Mouse (Mus musculus) midbrain, embryonic 12.5 days (tissue): ENCODE measurements at regions not wholly inside any gene's neighbourhood (a gene's known extent, or its start where the extent isn't known, plus 50 kb on each side); places are given as distances from the start of the nearest gene placed in this dataset.
"Not testable (repeated sequence)": the region's sequence is repeated elsewhere in the genome, so short reads cannot be mapped to it uniquely, and the experiment has no call there.

Experiments
- ATAC-seq: fragments of 200-750 bp; cut with Nextera tagmentation; 2 replicates; pipeline ENCODE4 v1.8.0; 2017; ENCODE audit warnings: low read depth, moderate TSS enrichment, moderate library complexity; ENCODE audit not compliant: low FRiP score
- H3K27ac ChIP-seq: fragments of 300-500 bp; sonication (generic); replicated peaks from 2 replicates; pipeline ENCODE4 v1.5.1; 2016; ENCODE audit warnings: mild to moderate bottlenecking
- H3K27me3 ChIP-seq: fragments of 300-500 bp; sonication (generic); 2 replicates; pipeline ENCODE4 v1.6.1; 2016; ENCODE audit warnings: mild to moderate bottlenecking
- H3K36me3 ChIP-seq: fragments of 300-500 bp; sonication (generic); 2 replicates; pipeline ENCODE4 v1.6.1; 2016
- H3K4me1 ChIP-seq: fragments of 300-500 bp; sonication (generic); 2 replicates; pipeline ENCODE4 v1.6.1; 2016
- H3K4me2 ChIP-seq: fragments of 300-500 bp; sonication (generic); replicated peaks from 2 replicates; pipeline ENCODE4 v1.6.1; 2016; ENCODE audit warnings: mild to moderate bottlenecking, moderate library complexity
- H3K4me3 ChIP-seq: fragments of 300-500 bp; sonication (generic); 2 replicates; pipeline ENCODE4 v1.5.1; 2016; ENCODE audit warnings: mild to moderate bottlenecking
- H3K9ac ChIP-seq: fragments of 300-500 bp; sonication (generic); replicated peaks from 2 replicates; pipeline ENCODE4 v1.6.1; 2016; ENCODE audit warnings: mild to moderate bottlenecking, moderate library complexity
- H3K9me3 ChIP-seq: fragments of 300-500 bp; sonication (generic); 2 replicates; pipeline ENCODE4 v1.6.1; 2016; ENCODE audit warnings: mild to moderate bottlenecking
- WGBS: fragments of 180-500 bp; shearing (Covaris S2); methylation state at CpG from one replicate; pipeline ENCODE4 v1.1.7; 2016; 5-methylcytosine and 5-hydroxymethylcytosine counted together

DNA sequence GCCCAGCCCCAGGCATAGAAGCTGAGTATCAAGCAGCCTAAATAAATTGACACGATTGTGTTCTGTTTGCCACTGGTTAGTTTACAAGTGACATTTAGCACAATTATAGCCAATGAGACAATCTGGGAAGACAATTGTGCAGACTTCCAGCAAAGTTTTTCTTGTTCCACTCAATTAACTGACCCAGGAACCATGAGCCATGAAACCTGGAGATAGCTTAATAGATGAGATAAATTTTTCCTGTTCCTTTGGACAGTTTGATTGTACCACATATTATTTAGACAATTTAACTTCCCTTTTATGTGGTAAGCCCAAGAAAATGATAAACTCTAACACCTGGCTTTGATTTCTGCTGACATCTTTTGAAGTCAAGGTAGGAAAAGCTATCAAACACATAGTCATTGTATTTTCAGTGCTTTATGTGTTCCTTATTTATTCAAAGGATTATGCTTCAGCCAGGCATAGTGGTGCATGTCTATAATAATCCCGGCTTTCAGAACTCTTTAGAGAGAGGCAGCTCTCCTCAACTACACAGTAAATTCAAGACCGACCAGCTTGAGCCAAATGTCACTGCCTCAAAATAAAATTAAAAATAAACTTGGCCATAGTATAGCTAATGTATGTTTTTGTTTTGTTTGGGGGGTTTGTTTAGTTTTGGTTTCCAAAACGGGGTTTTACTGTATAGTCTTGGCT is 1406.2 kb upstream of the 1700008P02Rik start:
- Histone ChIP-seq H3K27me3 (no peaks in the 10 kb centered on the region), H3K4me3 (no peak overlapping the region), H3K4me1 (no peaks in the 10 kb centered on the region), H3K4me2 (no peak overlapping the region), H3K9ac (no peak overlapping the region), H3K9me3 (no peaks in the 10 kb centered on the region), H3K36me3 (no peaks in the 10 kb centered on the region), H3K27ac (no peak overlapping the region)
- WGBS: 73% methylated on average over 4 of the region's 4 CpGs
- ATAC-seq: no peak

GRCm38 (mm10) chr3:8022654-8023053 is 1402.4 kb upstream of the 1700008P02Rik start:
- no peak for ATAC-seq
- no peak overlapping the region for H3K27ac ChIP-seq
- no peak overlapping the region for H3K9ac ChIP-seq
- peaks cover 9% of the 10 kb centered on the region; the same call in 1 of the 2 replicates for H3K9me3 ChIP-seq
- H3K4me1 ChIP-seq: no peaks in the 10 kb centered on the region
- H3K27me3 ChIP-seq: no peaks in the 10 kb centered on the region
- H3K4me2 ChIP-seq: no peak overlapping the region
- WGBS: 91% methylated on average over 10 of the region's 10 CpGs
- no peak overlapping the region for H3K4me3 ChIP-seq
- no peaks in the 10 kb centered on the region for H3K36me3 ChIP-seq

GRCm38 (mm10) chr3:8017489-8017888 is 1397.2 kb upstream of the 1700008P02Rik start:
- Histone ChIP-seq H3K27me3 (no peaks in the 10 kb centered on the region), H3K4me2 (no peak overlapping the region), H3K4me3 (no peak overlapping the region), H3K9me3 (peaks cover 9% of the 10 kb centered on the region; the same call in 1 of the 2 replicates), H3K4me1 (peaks cover 3% of the 10 kb centered on the region; the same call in 1 of the 2 replicates), H3K36me3 (no peaks in the 10 kb centered on the region), H3K9ac (no peak overlapping the region), H3K27ac (peak overlapping the region; percentile 56)
- 0 out of 2 replicates have a peak, but pooled peaks have one; percentile 35 for ATAC-seq
- WGBS: 80% methylated on average over 3 of the region's 3 CpGs

- H3K4me3 ChIP-seq: no peak overlapping the region
- H3K9ac ChIP-seq: no peak overlapping the region
- no peaks in the 10 kb centered on the region for H3K27me3 ChIP-seq
- no peak overlapping the region for H3K4me2 ChIP-seq
- peak; percentile 89 for ATAC-seq
- no peaks in the 10 kb centered on the region for H3K36me3 ChIP-seq
- H3K4me1 ChIP-seq: peaks cover 3% of the 10 kb centered on the region; the same call in 1 of the 2 replicates
- H3K27ac ChIP-seq: peak overlapping the region; percentile 61
- peaks cover 9% of the 10 kb centered on the region; the same call in 1 of the 2 replicates for H3K9me3 ChIP-seq
These were observed 1396.7 kb upstream of the 1700008P02Rik start for GRCm38 (mm10) chr3:8016945-8017344.

DNA sequence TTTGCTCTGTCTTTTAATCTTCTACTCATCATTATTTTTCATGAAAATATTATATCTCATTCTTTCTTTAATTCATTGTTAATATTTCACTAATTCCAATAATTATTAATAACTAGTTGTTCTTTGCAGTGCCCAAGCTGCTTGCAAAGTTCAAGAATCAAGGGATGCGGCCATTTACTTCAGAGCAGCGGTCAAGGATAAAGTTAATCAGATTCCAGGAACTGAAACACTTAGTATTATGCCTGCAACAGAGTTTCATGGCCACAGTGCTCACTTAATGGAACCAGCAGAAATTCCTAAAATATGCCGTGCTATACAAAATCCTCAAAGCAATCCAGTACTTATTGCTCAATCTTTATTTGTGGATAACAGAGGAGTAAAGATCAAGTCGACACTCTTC is 1389.7 kb upstream of the 1700008P02Rik start:
- 87% methylated on average over 4 of the region's 4 CpGs for WGBS
- ATAC-seq: no peak

GRCm38 (mm10) chr3:8006708-8007395 is 1386.6 kb upstream of the 1700008P02Rik start:
- Histone ChIP-seq H3K36me3 (no peaks in the 10 kb centered on the region), H3K9me3 (no peaks in the 10 kb centered on the region), H3K27me3 (no peaks in the 10 kb centered on the region), H3K4me3 (no peak overlapping the region), H3K4me2 (no peak overlapping the region), H3K9ac (no peak overlapping the region), H3K4me1 (no peaks in the 10 kb centered on the region), H3K27ac (no peak overlapping the region)
- 87% methylated on average over 10 of the region's 10 CpGs for WGBS
- ATAC-seq: no peak

More for the DNA sequence above, 1389.7 kb upstream of the 1700008P02Rik start:
- H3K4me3 ChIP-seq: no peak overlapping the region
- no peaks in the 10 kb centered on the region for H3K27me3 ChIP-seq
- H3K4me2 ChIP-seq: no peak overlapping the region
- no peaks in the 10 kb centered on the region for H3K4me1 ChIP-seq
- H3K9ac ChIP-seq: no peak overlapping the region
- no peaks in the 10 kb centered on the region for H3K9me3 ChIP-seq
- no peak overlapping the region for H3K27ac ChIP-seq
- no peaks in the 10 kb centered on the region for H3K36me3 ChIP-seq

DNA sequence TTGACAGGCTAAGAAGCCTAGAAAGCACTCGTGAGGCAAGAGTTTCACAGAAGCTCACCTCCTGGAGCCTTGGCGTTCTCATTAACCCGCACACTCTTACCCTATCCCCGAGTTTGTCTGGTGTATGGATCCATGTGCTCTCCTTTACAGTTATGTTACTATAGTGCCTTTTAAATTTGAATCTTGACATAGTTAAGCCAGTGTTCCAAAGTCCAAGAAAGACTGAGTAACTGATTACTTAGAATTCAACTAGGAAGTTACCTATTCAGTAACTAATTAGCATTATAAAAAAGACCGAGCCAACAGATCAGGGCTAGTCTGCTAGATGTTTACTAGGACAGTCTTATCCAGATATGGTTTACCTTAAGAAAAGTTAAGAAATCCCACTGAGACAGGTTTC is 1386.0 kb upstream of the 1700008P02Rik start:
- WGBS: 80% methylated on average over 5 of the region's 5 CpGs
- H3K36me3 ChIP-seq: no peaks in the 10 kb centered on the region
- H3K9me3 ChIP-seq: no peaks in the 10 kb centered on the region

GRCm38 (mm10) chr3:8005684-8006083 is 1385.4 kb upstream of the 1700008P02Rik start:
- H3K4me2 ChIP-seq, H3K4me3 ChIP-seq, H3K4me1 ChIP-seq, H3K36me3 ChIP-seq, H3K27me3 ChIP-seq, ATAC-seq, H3K9ac ChIP-seq, H3K9me3 ChIP-seq, H3K27ac ChIP-seq: not testable (repeated sequence)
- WGBS: 80% methylated on average over 2 of the region's 2 CpGs

More for the DNA sequence above, 1386.0 kb upstream of the 1700008P02Rik start:
- no peak overlapping the region for H3K9ac ChIP-seq
- no peak for ATAC-seq
- H3K4me2 ChIP-seq: no peak overlapping the region
- H3K27ac ChIP-seq: no peak overlapping the region
- no peaks in the 10 kb centered on the region for H3K4me1 ChIP-seq
- no peaks in the 10 kb centered on the region for H3K27me3 ChIP-seq
- no peak overlapping the region for H3K4me3 ChIP-seq

DNA sequence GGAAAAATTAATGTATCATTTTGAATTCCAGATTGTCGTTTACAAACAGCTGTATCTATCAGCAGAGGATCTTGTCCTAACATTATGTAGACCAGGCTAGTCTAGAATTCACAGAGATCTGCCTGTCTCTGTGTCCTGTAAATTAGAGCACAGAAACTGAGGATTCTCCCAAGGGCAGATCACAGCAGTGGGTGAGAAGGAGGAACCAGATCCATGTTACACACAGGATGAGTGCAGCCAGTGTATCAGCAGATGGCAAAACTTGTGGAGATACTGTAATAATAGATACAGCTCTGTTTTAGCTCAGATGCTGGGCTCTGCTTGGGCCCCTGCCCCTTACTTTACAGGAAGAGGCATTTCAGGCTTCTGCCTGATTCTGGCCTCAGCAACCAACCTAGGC is 1384.0 kb upstream of the 1700008P02Rik start:
- H3K9me3 ChIP-seq: no peaks in the 10 kb centered on the region
- H3K36me3 ChIP-seq: no peaks in the 10 kb centered on the region
- H3K4me2 ChIP-seq: no peak overlapping the region
- WGBS: 89% methylated on average over 1 of the region's 1 CpGs
- no peaks in the 10 kb centered on the region for H3K27me3 ChIP-seq
- no peak overlapping the region for H3K9ac ChIP-seq
- no peak overlapping the region for H3K27ac ChIP-seq
- no peaks in the 10 kb centered on the region for H3K4me1 ChIP-seq
- ATAC-seq: no peak
- H3K4me3 ChIP-seq: no peak overlapping the region

- 89% methylated on average over 4 of the region's 4 CpGs for WGBS
- Histone ChIP-seq H3K4me2 (no peak overlapping the region), H3K9me3 (no peaks in the 10 kb centered on the region), H3K4me3 (no peak overlapping the region), H3K9ac (no peak overlapping the region), H3K27me3 (no peaks in the 10 kb centered on the region), H3K36me3 (no peaks in the 10 kb centered on the region), H3K4me1 (no peaks in the 10 kb centered on the region), H3K27ac (no peak overlapping the region)
- no peak for ATAC-seq
These were observed 1380.8 kb upstream of the 1700008P02Rik start for GRCm38 (mm10) chr3:8001027-8001426.

DNA sequence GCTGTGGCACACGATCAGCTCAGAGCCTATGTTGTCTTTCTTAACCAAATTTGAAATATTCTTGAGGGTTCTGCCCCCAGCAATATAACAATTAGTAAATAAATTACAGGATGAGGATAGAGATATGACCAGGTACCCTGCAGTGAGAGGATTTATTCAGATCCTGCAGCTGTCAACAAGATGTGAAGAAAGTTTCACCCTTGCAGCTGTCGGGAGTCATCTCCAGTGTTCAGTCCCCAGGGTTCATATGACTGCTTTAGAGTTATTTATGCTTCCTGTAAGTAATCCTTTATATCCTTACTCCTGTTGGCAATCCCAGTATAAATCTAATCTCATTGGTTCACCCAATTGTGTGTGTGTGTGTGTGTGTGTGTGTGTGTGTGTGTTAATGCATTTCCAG is 1372.1 kb upstream of the 1700008P02Rik start:
- Histone ChIP-seq H3K4me1 (no peaks in the 10 kb centered on the region), H3K27ac (no peak overlapping the region), H3K36me3 (no peaks in the 10 kb centered on the region), H3K4me3 (no peak overlapping the region), H3K9me3 (no peaks in the 10 kb centered on the region), H3K4me2 (no peak overlapping the region), H3K27me3 (no peaks in the 10 kb centered on the region), H3K9ac (no peak overlapping the region)
- ATAC-seq: no peak
- WGBS: 86% methylated on average over 2 of the region's 2 CpGs

DNA sequence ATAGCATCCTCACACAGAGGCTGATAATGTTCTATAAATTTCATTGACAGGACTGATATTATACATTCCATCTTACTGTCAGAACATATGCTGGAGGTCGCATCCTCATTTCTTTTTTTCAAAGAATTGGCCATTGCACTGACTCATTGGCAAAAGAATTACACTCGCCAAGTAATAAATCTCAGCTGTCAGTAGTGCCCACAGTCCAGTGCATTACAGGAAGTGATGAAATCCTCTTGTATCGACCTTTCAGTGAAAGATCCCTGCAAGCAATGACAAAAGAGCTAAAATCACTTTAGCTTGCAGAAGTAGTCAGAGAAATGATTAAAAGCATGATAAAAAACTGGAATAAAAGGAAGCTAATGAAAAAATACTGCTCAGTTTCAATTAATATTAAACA is 1353.0 kb upstream of the 1700008P02Rik start:
- Histone ChIP-seq H3K4me1 (no peaks in the 10 kb centered on the region), H3K27me3 (no peaks in the 10 kb centered on the region), H3K36me3 (no peaks in the 10 kb centered on the region), H3K4me3 (no peak overlapping the region), H3K9ac (no peak overlapping the region), H3K4me2 (no peak overlapping the region), H3K27ac (no peak overlapping the region), H3K9me3 (no peaks in the 10 kb centered on the region)
- ATAC-seq: no peak
- 71% methylated on average over 3 of the region's 3 CpGs for WGBS
